Mouse (Mus musculus): ENCODE measurements at regions not wholly inside any gene's neighbourhood (a gene's known extent, or its start where the extent isn't known, plus 50 kb on each side); places are given as distances from the start of the nearest gene placed in this dataset.

DNA sequence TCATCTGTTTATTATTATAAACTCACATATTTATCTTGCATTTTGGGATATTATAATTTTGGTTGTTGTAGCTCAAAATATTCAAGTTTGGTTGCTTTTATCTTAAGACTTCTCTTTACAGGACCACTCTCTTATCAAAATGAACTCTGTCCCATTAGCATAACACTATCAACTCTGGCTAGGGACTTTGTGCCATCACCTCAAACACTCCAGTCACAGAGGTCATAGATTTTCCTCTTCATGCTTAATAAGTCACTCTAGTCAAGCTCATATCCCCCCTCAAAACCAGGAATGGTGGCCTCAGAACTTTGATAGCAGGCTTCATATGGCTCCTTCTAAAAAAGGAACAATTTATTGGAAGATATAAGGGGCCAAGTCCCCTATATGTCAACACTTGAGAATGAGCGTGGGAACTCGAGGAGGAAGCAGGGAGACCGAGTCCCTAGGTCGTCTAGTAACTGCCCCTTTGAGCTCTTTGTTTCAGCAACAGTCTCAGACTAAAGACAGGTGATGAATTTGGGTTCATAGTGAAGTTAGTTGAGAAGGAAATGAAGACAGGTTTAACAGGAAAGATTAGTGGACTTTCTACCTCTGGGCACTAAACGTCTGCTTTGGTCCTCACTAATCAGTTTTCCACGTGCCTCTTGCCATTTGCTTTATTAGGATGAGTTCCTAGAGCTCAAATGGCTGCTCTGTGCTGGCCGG lies 565.4 kb upstream of the Pkn2 start:
- WGBS = 71% methylated on average over 7 of the region's 7 CpGs
- Histone ChIP-seq H3K9me3 (ENCODE audit: control insufficient read depth, low read length) (no peaks in the 10 kb centered on the region), H3K4me2 (ENCODE audit: low read depth) (no peak overlapping the region), H3K27ac (ENCODE audit: low read depth, low read length) (no peak overlapping the region), H3K36me3 (ENCODE audit: control insufficient read depth, insufficient read depth, low read length) (no peaks in the 10 kb centered on the region), H3K27me3 (ENCODE audit: control insufficient read depth, insufficient read depth, low read length) (no peaks in the 10 kb centered on the region), H3K4me3 (ENCODE audit: low read depth, low read length) (no peak overlapping the region), H3K4me1 (ENCODE audit: control insufficient read depth, insufficient read depth, low read length) (no peaks in the 10 kb centered on the region), H3K9ac (ENCODE audit: low read length) (no peak overlapping the region)
- DNase-seq (ENCODE audit: low spot score) = no peak
- no peak for ATAC-seq (ENCODE audit: insufficient read depth, low FRiP score, low TSS enrichment)

GRCm38 (mm10) chr3:143417401-143417800 lies 535.6 kb upstream of the Pkn2 start:
- Histone ChIP-seq H3K4me3 (ENCODE audit: low read depth, low read length) (no peak overlapping the region), H3K9me3 (ENCODE audit: control insufficient read depth, low read length) (no peaks in the 10 kb centered on the region), H3K9ac (ENCODE audit: low read length) (no peak overlapping the region), H3K4me2 (ENCODE audit: low read depth) (no peak overlapping the region), H3K27ac (ENCODE audit: low read depth, low read length) (no peak overlapping the region), H3K4me1 (ENCODE audit: control insufficient read depth, insufficient read depth, low read length) (no peaks in the 10 kb centered on the region), H3K36me3 (ENCODE audit: control insufficient read depth, insufficient read depth, low read length) (no peaks in the 10 kb centered on the region), H3K27me3 (ENCODE audit: control insufficient read depth, insufficient read depth, low read length) (no peaks in the 10 kb centered on the region)
- ATAC-seq (ENCODE audit: insufficient read depth, low FRiP score, low TSS enrichment) (peak; percentile 33; the same call in 1 of the 2 replicates), DNase-seq (ENCODE audit: low spot score) (no peak)
- 28% methylated on average over 6 of the region's 6 CpGs for WGBS

DNA sequence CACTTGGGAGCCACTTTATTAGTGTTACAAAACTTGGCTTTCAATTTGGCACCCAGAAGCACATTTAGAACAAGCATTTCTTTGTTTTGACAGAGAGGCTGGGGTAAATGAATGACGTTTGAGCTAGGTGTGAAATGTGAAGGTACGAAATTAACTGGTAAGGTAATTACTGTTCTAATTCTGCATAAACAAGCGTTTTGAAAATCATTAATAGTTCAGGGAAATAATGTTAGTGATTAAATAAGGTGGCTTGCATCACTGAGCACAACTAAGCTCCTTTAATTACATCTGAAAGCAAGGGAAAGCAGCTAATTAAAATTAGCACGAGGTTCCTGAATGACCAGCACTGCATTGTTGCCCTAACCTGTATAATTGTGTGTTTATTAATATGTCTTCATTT lies 529.9 kb upstream of the Pkn2 start:
- ATAC-seq (ENCODE audit: insufficient read depth, low FRiP score, low TSS enrichment) = no peak

GRCm38 (mm10) chr3:143398966-143399365 lies 517.2 kb upstream of the Pkn2 start:
- H3K4me2 ChIP-seq (ENCODE audit: low read depth) = no peak overlapping the region
- 72% methylated on average over 2 of the region's 2 CpGs for WGBS
- no peaks in the 10 kb centered on the region for H3K4me1 ChIP-seq (ENCODE audit: control insufficient read depth, insufficient read depth, low read length)
- H3K36me3 ChIP-seq (ENCODE audit: control insufficient read depth, insufficient read depth, low read length) = no peaks in the 10 kb centered on the region
- no peak overlapping the region for H3K27ac ChIP-seq (ENCODE audit: low read depth, low read length)
- H3K27me3 ChIP-seq (ENCODE audit: control insufficient read depth, insufficient read depth, low read length) = no peaks in the 10 kb centered on the region
- ATAC-seq (ENCODE audit: insufficient read depth, low FRiP score, low TSS enrichment) (no peak), DNase-seq (ENCODE audit: low spot score) (no peak)
- H3K9ac ChIP-seq (ENCODE audit: low read length) = no peak overlapping the region
- no peaks in the 10 kb centered on the region for H3K9me3 ChIP-seq (ENCODE audit: control insufficient read depth, low read length)
- H3K4me3 ChIP-seq (ENCODE audit: low read depth, low read length) = no peak overlapping the region

More for the DNA sequence above, 529.9 kb upstream of the Pkn2 start:
- Histone ChIP-seq H3K4me1 (ENCODE audit: control insufficient read depth, insufficient read depth, low read length) (no peaks in the 10 kb centered on the region), H3K27me3 (ENCODE audit: control insufficient read depth, insufficient read depth, low read length) (no peaks in the 10 kb centered on the region), H3K4me2 (ENCODE audit: low read depth) (no peak overlapping the region), H3K36me3 (ENCODE audit: control insufficient read depth, insufficient read depth, low read length) (no peaks in the 10 kb centered on the region), H3K27ac (ENCODE audit: low read depth, low read length) (no peak overlapping the region), H3K4me3 (ENCODE audit: low read depth, low read length) (no peak overlapping the region), H3K9me3 (ENCODE audit: control insufficient read depth, low read length) (no peaks in the 10 kb centered on the region), H3K9ac (ENCODE audit: low read length) (no peak overlapping the region)
- DNase-seq (ENCODE audit: low spot score) = no peak
- WGBS = 73% methylated on average over 4 of the region's 4 CpGs

DNA sequence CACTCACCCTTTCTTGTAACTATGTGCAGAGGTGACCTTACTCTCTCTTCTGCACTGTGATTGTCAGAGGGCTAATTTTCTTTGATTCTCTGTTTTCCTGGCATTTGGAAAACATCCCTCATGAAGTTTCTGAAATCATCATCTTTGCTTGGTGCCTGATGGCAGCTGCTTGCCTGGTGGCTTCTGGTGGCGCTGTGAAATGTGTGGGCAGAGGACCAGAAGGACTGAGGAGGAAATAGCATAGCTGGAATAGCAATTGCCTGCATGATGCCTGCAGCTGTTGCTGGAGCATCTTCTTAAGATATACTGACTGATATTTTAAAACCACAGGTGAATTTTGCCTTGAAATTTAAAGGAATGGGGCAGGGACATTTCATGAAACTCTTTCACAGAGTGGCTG lies 502.6 kb upstream of the Pkn2 start:
- Histone ChIP-seq H3K9ac (ENCODE audit: low read length) (no peak overlapping the region), H3K4me2 (ENCODE audit: low read depth) (no peak overlapping the region), H3K27ac (ENCODE audit: low read depth, low read length) (no peak overlapping the region), H3K27me3 (ENCODE audit: control insufficient read depth, insufficient read depth, low read length) (no peaks in the 10 kb centered on the region), H3K36me3 (ENCODE audit: control insufficient read depth, insufficient read depth, low read length) (no peaks in the 10 kb centered on the region), H3K9me3 (ENCODE audit: control insufficient read depth, low read length) (no peaks in the 10 kb centered on the region), H3K4me1 (ENCODE audit: control insufficient read depth, insufficient read depth, low read length) (no peaks in the 10 kb centered on the region), H3K4me3 (ENCODE audit: low read depth, low read length) (no peak overlapping the region)
- 97% methylated on average over 1 of the region's 1 CpGs for WGBS
- DNase-seq (ENCODE audit: low spot score) (no peak), ATAC-seq (ENCODE audit: insufficient read depth, low FRiP score, low TSS enrichment) (no peak)

GRCm38 (mm10) chr3:143379193-143379592 lies 497.4 kb upstream of the Pkn2 start:
- WGBS = 16% methylated on average over 13 of the region's 13 CpGs
- no peak overlapping the region for H3K4me2 ChIP-seq (ENCODE audit: low read depth)

DNA sequence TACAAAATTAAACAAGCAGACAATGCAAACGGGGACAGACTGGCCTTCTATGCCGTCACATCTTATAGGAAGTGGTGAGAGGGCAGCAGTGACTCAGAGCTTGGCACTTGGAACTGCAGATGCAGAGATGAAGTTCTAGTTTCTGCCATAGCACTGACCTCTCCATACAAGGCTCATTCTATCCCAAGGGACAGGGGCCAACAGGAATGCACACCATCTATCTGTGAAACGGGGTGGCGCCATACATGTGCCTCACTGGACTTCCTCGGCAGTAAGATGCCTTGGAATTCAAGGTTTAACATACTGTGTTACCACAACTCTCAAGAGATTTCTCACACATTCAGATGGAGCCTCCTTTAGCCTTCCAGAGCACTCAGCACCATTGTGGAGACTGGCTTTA lies 495.6 kb upstream of the Pkn2 start:
- no peaks in the 10 kb centered on the region for H3K36me3 ChIP-seq (ENCODE audit: control insufficient read depth, insufficient read depth, low read length)
- no peaks in the 10 kb centered on the region for H3K4me1 ChIP-seq (ENCODE audit: control insufficient read depth, insufficient read depth, low read length)
- DNase-seq (ENCODE audit: low spot score) (no peak), ATAC-seq (ENCODE audit: insufficient read depth, low FRiP score, low TSS enrichment) (no peak)
- 86% methylated on average over 5 of the region's 5 CpGs for WGBS
- H3K9ac ChIP-seq (ENCODE audit: low read length) = no peak overlapping the region
- H3K4me2 ChIP-seq (ENCODE audit: low read depth) = no peak overlapping the region
- H3K27ac ChIP-seq (ENCODE audit: low read depth, low read length) = no peak overlapping the region
- H3K4me3 ChIP-seq (ENCODE audit: low read depth, low read length) = no peak overlapping the region
- no peaks in the 10 kb centered on the region for H3K9me3 ChIP-seq (ENCODE audit: control insufficient read depth, low read length)
- H3K27me3 ChIP-seq (ENCODE audit: control insufficient read depth, insufficient read depth, low read length) = no peaks in the 10 kb centered on the region

More at GRCm38 (mm10) chr3:143379193-143379592, 497.4 kb upstream of the Pkn2 start:
- Histone ChIP-seq H3K4me3 (ENCODE audit: low read depth, low read length) (no peak overlapping the region), H3K27ac (ENCODE audit: low read depth, low read length) (no peak overlapping the region), H3K9ac (ENCODE audit: low read length) (no peak overlapping the region), H3K4me1 (ENCODE audit: control insufficient read depth, insufficient read depth, low read length) (no peaks in the 10 kb centered on the region), H3K9me3 (ENCODE audit: control insufficient read depth, low read length) (no peaks in the 10 kb centered on the region), H3K36me3 (ENCODE audit: control insufficient read depth, insufficient read depth, low read length) (no peaks in the 10 kb centered on the region), H3K27me3 (ENCODE audit: control insufficient read depth, insufficient read depth, low read length) (no peaks in the 10 kb centered on the region)
- peak; percentile 80 for ATAC-seq (ENCODE audit: insufficient read depth, low FRiP score, low TSS enrichment)
- peak; percentile 80 for DNase-seq (ENCODE audit: low spot score)

GRCm38 (mm10) chr3:143375527-143376061 lies 493.8 kb upstream of the Pkn2 start:
- ATAC-seq (ENCODE audit: insufficient read depth, low FRiP score, low TSS enrichment) = no peak
- H3K36me3 ChIP-seq (ENCODE audit: control insufficient read depth, insufficient read depth, low read length) = no peaks in the 10 kb centered on the region
- H3K4me1 ChIP-seq (ENCODE audit: control insufficient read depth, insufficient read depth, low read length) = no peaks in the 10 kb centered on the region
- no peak overlapping the region for H3K9ac ChIP-seq (ENCODE audit: low read length)
- 64% methylated on average over 10 of the region's 10 CpGs for WGBS
- H3K27me3 ChIP-seq (ENCODE audit: control insufficient read depth, insufficient read depth, low read length) = no peaks in the 10 kb centered on the region
- no peak for DNase-seq (ENCODE audit: low spot score)
- H3K27ac ChIP-seq (ENCODE audit: low read depth, low read length) = no peak overlapping the region
- H3K4me3 ChIP-seq (ENCODE audit: low read depth, low read length) = no peak overlapping the region
- H3K9me3 ChIP-seq (ENCODE audit: control insufficient read depth, low read length) = no peaks in the 10 kb centered on the region
- no peak overlapping the region for H3K4me2 ChIP-seq (ENCODE audit: low read depth)

DNA sequence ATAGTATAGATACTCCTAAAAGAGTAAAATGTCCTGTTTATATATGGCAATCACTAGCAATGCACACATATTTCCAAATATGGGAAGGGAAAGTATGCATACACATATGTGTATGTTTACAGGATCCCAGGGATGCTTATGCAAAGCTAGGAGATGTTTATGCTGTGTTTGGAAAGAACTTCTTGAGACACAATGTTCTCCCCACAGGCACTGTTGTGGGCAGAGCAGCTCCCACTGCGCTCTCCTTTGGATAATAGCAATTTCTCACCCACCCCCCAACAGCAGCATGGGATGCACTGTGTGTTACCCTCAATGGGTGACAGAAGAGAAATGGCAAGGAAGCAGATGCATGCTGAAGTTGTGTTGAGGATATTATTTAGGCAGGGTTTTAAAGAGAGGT lies 491.7 kb upstream of the Pkn2 start:
- no peaks in the 10 kb centered on the region for H3K4me1 ChIP-seq (ENCODE audit: control insufficient read depth, insufficient read depth, low read length)
- no peak overlapping the region for H3K4me3 ChIP-seq (ENCODE audit: low read depth, low read length)
- H3K27ac ChIP-seq (ENCODE audit: low read depth, low read length) = no peak overlapping the region
- DNase-seq (ENCODE audit: low spot score) (no peak), ATAC-seq (ENCODE audit: insufficient read depth, low FRiP score, low TSS enrichment) (no peak)
- no peak overlapping the region for H3K4me2 ChIP-seq (ENCODE audit: low read depth)
- H3K9ac ChIP-seq (ENCODE audit: low read length) = no peak overlapping the region
- no peaks in the 10 kb centered on the region for H3K27me3 ChIP-seq (ENCODE audit: control insufficient read depth, insufficient read depth, low read length)
- 83% methylated on average over 1 of the region's 1 CpGs for WGBS
- no peaks in the 10 kb centered on the region for H3K36me3 ChIP-seq (ENCODE audit: control insufficient read depth, insufficient read depth, low read length)
- H3K9me3 ChIP-seq (ENCODE audit: control insufficient read depth, low read length) = no peaks in the 10 kb centered on the region
